Comparison of ENCODE assay signal across 17 mouse cellular contexts in the genomic region with DNA sequence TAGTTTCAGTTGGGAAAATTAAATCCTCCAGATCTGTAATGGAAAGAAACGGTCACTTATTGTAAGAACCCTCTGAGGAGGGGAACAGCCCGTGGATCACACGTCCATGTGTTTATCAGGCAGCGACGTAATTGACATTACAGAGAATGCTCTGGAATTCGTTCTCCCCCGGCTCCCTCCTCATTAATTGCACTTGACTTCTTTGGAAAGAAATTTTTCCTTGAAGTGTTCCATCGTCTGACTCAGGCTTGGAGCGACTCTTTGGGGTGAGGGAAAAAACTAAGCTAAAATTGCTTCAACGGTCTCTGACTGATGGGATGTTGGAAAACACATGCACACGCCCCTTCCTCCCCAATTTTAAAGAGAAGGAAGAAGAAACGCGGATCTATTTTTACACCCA. TPM values are rescaled to one million over a fixed set of nuclear protein-coding genes. Genes with fewer than 3 reads are reported as not detected.
DNase-seq lines count a peak whose midpoint lies in the region; ATAC-seq and TF ChIP-seq lines count a peak whose summit lies in the region.
"Had no signal": no experiment of that assay in that cellular context is flagged by ENCODE, and none has a peak within 500 bp of the region (broad histone marks: within the 10 kb centered on the region; RNA-seq: fewer than 3 reads in every experiment).

No protein-coding gene starts in this region.

- no peak for ATAC-seq in heart, embryonic 13.5 days (ENCODE audit: extremely low read depth, insufficient number of reproducible peaks, low FRiP score, low TSS enrichment)
- ATAC-seq in limb, embryonic 14.5 days (ENCODE audit: low FRiP score, low read depth) = peak; percentile 36
- no peak for ATAC-seq in midbrain, postnatal 0 days (ENCODE audit: low FRiP score)
- ATAC-seq: midbrain, embryonic 15.5 days had no signal

- WGBS in heart, embryonic 13.5 days = 31% methylated on average over 13 of the region's 13 CpGs
- 27% methylated on average over 13 of the region's 13 CpGs for WGBS in limb, embryonic 14.5 days
- WGBS in midbrain, postnatal 0 days = 81% methylated on average over 13 of the region's 13 CpGs

- TF ChIP-seq POLR2A in limb, embryonic 14.5 days (IDR thresholded peaks at IDR 0.05; ENCODE audit: borderline replicate concordance, extremely low read depth, insufficient read depth, insufficient read length) = no peak

- no peak for TF ChIP-seq CTCF in midbrain, postnatal 0 days (IDR thresholded peaks at IDR 0.05)

- no peaks in the 10 kb centered on the region for H3K9me3 ChIP-seq in heart, embryonic 13.5 days
- H3K9me3 ChIP-seq in limb, embryonic 14.5 days (ENCODE audit: control insufficient read depth, low read length) = no peaks in the 10 kb centered on the region
- H3K9me3 ChIP-seq in midbrain, postnatal 0 days (ENCODE audit: low read length) = no peaks in the 10 kb centered on the region
- H3K9me3 ChIP-seq: hindbrain, embryonic 15.5 days; midbrain, embryonic 15.5 days; neural tube, embryonic 12.5 days had no signal

- H3K4me1 ChIP-seq in heart, embryonic 13.5 days = peaks cover 29% of the 10 kb centered on the region
- H3K4me1 ChIP-seq in limb, embryonic 14.5 days (ENCODE audit: control insufficient read depth, insufficient read depth, low read length) = peaks cover 17% of the 10 kb centered on the region
- peaks cover 8% of the 10 kb centered on the region; the same call in 1 of the 2 replicates for H3K4me1 ChIP-seq in midbrain, postnatal 0 days (ENCODE audit: insufficient read depth, low read length)

- H3K27me3 ChIP-seq in heart, embryonic 13.5 days (replicated peaks) = no peaks in the 10 kb centered on the region
- no peaks in the 10 kb centered on the region for H3K27me3 ChIP-seq in limb, embryonic 14.5 days (ENCODE audit: control insufficient read depth, insufficient read depth, low read length)
- H3K27me3 ChIP-seq in midbrain, postnatal 0 days (ENCODE audit: insufficient read depth, low read length) = no peaks in the 10 kb centered on the region; the same call in 1 of the 2 replicates
- H3K27me3 ChIP-seq: hindbrain, embryonic 15.5 days; midbrain, embryonic 15.5 days; neural tube, embryonic 12.5 days had no signal

- H3K4me2 ChIP-seq in heart, embryonic 13.5 days = 0 out of 2 replicates have a peak overlapping the region, but pooled peaks have one; percentile 1
- H3K4me2 ChIP-seq in limb, embryonic 14.5 days (replicated peaks; ENCODE audit: low read depth, low read length, severe bottlenecking) = peak overlapping the region; percentile 5
- H3K4me2 ChIP-seq in midbrain, postnatal 0 days (ENCODE audit: low read depth, low read length, poor library complexity, severe bottlenecking) = no peak overlapping the region
- H3K4me2 ChIP-seq: hindbrain, embryonic 15.5 days; midbrain, embryonic 15.5 days; neural tube, embryonic 12.5 days had no signal

- DNase-seq in heart, postnatal 36 days = no peak
- DNase-seq in retina, postnatal 1 day = peak; percentile 32
- DNase-seq in retina, embryonic 14.5 days (ENCODE audit: low spot score) = no peak
- DNase-seq in limb, embryonic 14.5 days (ENCODE audit: low spot score) = peak; percentile 73
- DNase-seq in midbrain, postnatal 0 days (ENCODE audit: low spot score) = no peak
- DNase-seq in spleen, postnatal 36 days (ENCODE audit: low spot score in 2 of 2) = no peak
- DNase-seq: cerebellum, adult 9-11 months; gastrocnemius, postnatal 25 days; kidney, postnatal 25 days; left cerebral cortex, postnatal 4 days; right cerebral cortex, adult 18-20 months; thymus, postnatal 36 days had no signal

- peak overlapping the region; percentile 72 for H3K27ac ChIP-seq in heart, embryonic 13.5 days (replicated peaks)
- peak overlapping the region; percentile 89 for H3K27ac ChIP-seq in limb, embryonic 14.5 days (replicated peaks; ENCODE audit: low read depth, low read length)
- no peak overlapping the region for H3K27ac ChIP-seq in midbrain, postnatal 0 days (ENCODE audit: low read depth, low read length)
- H3K27ac ChIP-seq: hindbrain, embryonic 15.5 days; macrophage; midbrain, embryonic 15.5 days; neural tube, embryonic 12.5 days had no signal

- no peak overlapping the region for H3K4me3 ChIP-seq in heart, embryonic 13.5 days
- H3K4me3 ChIP-seq in limb, embryonic 14.5 days (replicated peaks; ENCODE audit: low read length) = no peak overlapping the region
- no peak overlapping the region for H3K4me3 ChIP-seq in midbrain, postnatal 0 days (ENCODE audit: low read depth, low read length)
- H3K4me3 ChIP-seq: hindbrain, embryonic 15.5 days; midbrain, embryonic 15.5 days; neural tube, embryonic 12.5 days had no signal

- intact Hi-C loops in heart, postnatal 36 days (cut with DNase I) = no loop called here

- H3K36me3 ChIP-seq in heart, embryonic 13.5 days = no peaks in the 10 kb centered on the region
- no peaks in the 10 kb centered on the region for H3K36me3 ChIP-seq in limb, embryonic 14.5 days (ENCODE audit: control insufficient read depth, insufficient read depth, low read length)
- no peaks in the 10 kb centered on the region for H3K36me3 ChIP-seq in midbrain, postnatal 0 days (ENCODE audit: insufficient read depth, low read length)
- H3K36me3 ChIP-seq: hindbrain, embryonic 15.5 days; midbrain, embryonic 15.5 days; neural tube, embryonic 12.5 days had no signal

- 0 out of 2 replicates have a peak overlapping the region, but pooled peaks have one; percentile 0 for H3K9ac ChIP-seq in heart, embryonic 13.5 days
- no peak overlapping the region for H3K9ac ChIP-seq in limb, embryonic 14.5 days (ENCODE audit: low read depth, low read length, severe bottlenecking)
- H3K9ac ChIP-seq in midbrain, postnatal 0 days (replicated peaks; ENCODE audit: low read length, poor library complexity, severe bottlenecking) = no peak overlapping the region
- H3K9ac ChIP-seq: hindbrain, embryonic 15.5 days; midbrain, embryonic 15.5 days; neural tube, embryonic 12.5 days had no signal

RNA-seq across cellular contexts. Expression of a gene that starts 31.7 kb away (rescaled TPM):
- polyA plus RNA-seq in heart, embryonic 13.5 days (2015; fragmentation: Nextera tagmentation; extraction: Ambion mirVana) = 3.1 and 3.6 TPM in 2 replicates
- 1 to 10 TPM; 1.4 TPM for total RNA-seq in heart, postnatal 36 days (2021)
- polyA plus RNA-seq in limb, embryonic 14.5 days (2012; rRNA removed) = 4.4 and 5.0 TPM in 2 replicates
- 2.5 and 2.7 TPM in 2 replicates for polyA plus RNA-seq in limb, embryonic 14.5 days (2014; fragmentation: Nextera tagmentation; extraction: Ambion mirVana)
- total RNA-seq in midbrain, postnatal 0 days (2014; rRNA removed) = 0.11 and 0.19 TPM in 2 replicates
- 0.21 and 0.23 TPM in 2 replicates for polyA plus RNA-seq in midbrain, postnatal 0 days (2015; fragmentation: Nextera tagmentation; extraction: Ambion mirVana)

Comparison
In these comparisons a context has a peak if more than half of its experiments do, and no peak if none do; other contexts are left out.
1. DNase-seq: peak in retina, postnatal 1 day (single experiment) and limb, embryonic 14.5 days (single experiment); none in heart, postnatal 36 days (0 of 2), retina, embryonic 14.5 days (single experiment), midbrain, postnatal 0 days (single experiment) and spleen, postnatal 36 days (0 of 2).